Mouse (Mus musculus): ENCODE measurements at regions not wholly inside any gene's neighbourhood (a gene's known extent, or its start where the extent isn't known, plus 50 kb on each side); places are given as distances from the start of the nearest gene placed in this dataset.

GRCm38 (mm10) chr16:55039777-55040176, 258.0 kb downstream of the Zpld1 start:
- Histone ChIP-seq H3K4me1 (ENCODE audit: control insufficient read depth in 1 of 2, insufficient read depth in 2 of 2, low read length in 2 of 2) (no peaks in the 10 kb centered on the region; a peak in 1 of 4 replicates), H3K9me3 (replicated peaks; ENCODE audit: insufficient read depth, low read length) (no peaks in the 10 kb centered on the region), H3K27me3 (ENCODE audit: control insufficient read depth in 1 of 2, insufficient read depth in 2 of 2, low read length in 2 of 2) (no peaks in the 10 kb centered on the region), H3K36me3 (ENCODE audit: control insufficient read depth in 1 of 2, insufficient read depth in 2 of 2, low read length in 2 of 2) (no peaks in the 10 kb centered on the region), H3K4me3 (ENCODE audit: control insufficient read depth in 1 of 2, insufficient read depth in 1 of 2, low read depth in 2 of 2, low read length in 2 of 2) (no peak overlapping the region), H3K27ac (ENCODE audit: control insufficient read depth, low read depth, low read length) (no peak overlapping the region), H3K9ac (ENCODE audit: control insufficient read depth, low read depth, low read length, poor library complexity, severe bottlenecking) (no peak overlapping the region), H3K79me2 (ENCODE audit: control insufficient read depth, insufficient read depth, low read length, poor library complexity) (no peaks in the 10 kb centered on the region)
- TF ChIP-seq TCF12 (IDR thresholded peaks at IDR 0.05; ENCODE audit: low read depth, low read length) (no peak), TBP (IDR thresholded peaks at IDR 0.05; ENCODE audit: low read depth, low read length) (no peak), NELFE (IDR thresholded peaks at IDR 0.05; ENCODE audit: low read depth, low read length) (no peak), MAX (IDR thresholded peaks at IDR 0.05; ENCODE audit: low read length) (no peak), TAL1 (IDR thresholded peaks at IDR 0.05; ENCODE audit: low read length) (no peak), ELF1 (IDR thresholded peaks at IDR 0.05; ENCODE audit: low read depth, low read length) (no peak), MAZ (IDR thresholded peaks at IDR 0.05; ENCODE audit: low read depth, low read length) (no peak), CTCF (IDR thresholded peaks at IDR 0.05 in 2 of 3, conservative IDR thresholded peaks at IDR 0.05 in 1 of 3; ENCODE audit: control insufficient read depth in 1 of 3, insufficient read depth in 1 of 3, low read depth in 2 of 3, low read length in 3 of 3, poor library complexity in 1 of 3, severe bottlenecking in 1 of 3) (no peak), E2F4 (IDR thresholded peaks at IDR 0.05; ENCODE audit: borderline replicate concordance, low read depth, low read length) (no peak), POLR2AphosphoS5 (IDR thresholded peaks at IDR 0.05; ENCODE audit: borderline replicate concordance, low read depth, low read length) (no peak), POLR2AphosphoS2 (IDR thresholded peaks at IDR 0.05; ENCODE audit: low read length) (no peak), POLR2A (IDR thresholded peaks at IDR 0.05; ENCODE audit: control insufficient read depth in 1 of 2, insufficient read depth in 1 of 2, low read depth in 1 of 2, low read length in 2 of 2, poor library complexity in 1 of 2) (no peak), MYC (IDR thresholded peaks at IDR 0.05; ENCODE audit: low read depth, low read length) (no peak), NRF1 (IDR thresholded peaks at IDR 0.05; ENCODE audit: insufficient read depth, low read depth, low read length, poor library complexity, severe bottlenecking) (no peak), UBTF (IDR thresholded peaks at IDR 0.05; ENCODE audit: borderline replicate concordance, insufficient read depth, low read depth, low read length) (no peak), CHD1 (IDR thresholded peaks at IDR 0.05; ENCODE audit: low read depth, low read length) (no peak), JUND (IDR thresholded peaks at IDR 0.05; ENCODE audit: low read depth, low read length) (no peak)
- no peak for DNase-seq (ENCODE audit: low read depth, low spot score)

GRCm38 (mm10) chr16:55001661-55002289, 296.0 kb downstream of the Zpld1 start:
- Histone ChIP-seq H3K27me3 (ENCODE audit: control insufficient read depth in 1 of 2, insufficient read depth in 2 of 2, low read length in 2 of 2) (no peaks in the 10 kb centered on the region), H3K4me1 (ENCODE audit: control insufficient read depth in 1 of 2, insufficient read depth in 2 of 2, low read length in 2 of 2) (no peaks in the 10 kb centered on the region), H3K79me2 (ENCODE audit: control insufficient read depth, insufficient read depth, low read length, poor library complexity) (no peaks in the 10 kb centered on the region), H3K9me3 (replicated peaks; ENCODE audit: insufficient read depth, low read length) (no peaks in the 10 kb centered on the region), H3K4me3 (ENCODE audit: control insufficient read depth in 1 of 2, insufficient read depth in 1 of 2, low read depth in 2 of 2, low read length in 2 of 2) (no peak overlapping the region), H3K9ac (ENCODE audit: control insufficient read depth, low read depth, low read length, poor library complexity, severe bottlenecking) (no peak overlapping the region), H3K27ac (ENCODE audit: control insufficient read depth, low read depth, low read length) (no peak overlapping the region), H3K36me3 (ENCODE audit: control insufficient read depth in 1 of 2, insufficient read depth in 2 of 2, low read length in 2 of 2) (no peaks in the 10 kb centered on the region)
- TF ChIP-seq NRF1 (IDR thresholded peaks at IDR 0.05; ENCODE audit: insufficient read depth, low read depth, low read length, poor library complexity, severe bottlenecking) (no peak), POLR2A (IDR thresholded peaks at IDR 0.05; ENCODE audit: control insufficient read depth in 1 of 2, insufficient read depth in 1 of 2, low read depth in 1 of 2, low read length in 2 of 2, poor library complexity in 1 of 2) (no peak), USF1 (IDR thresholded peaks at IDR 0.05; ENCODE audit: low read depth, low read length) (no peak), MAZ (IDR thresholded peaks at IDR 0.05; ENCODE audit: low read depth, low read length) (no peak), CTCF (IDR thresholded peaks at IDR 0.05 in 2 of 3, conservative IDR thresholded peaks at IDR 0.05 in 1 of 3; ENCODE audit: control insufficient read depth in 1 of 3, insufficient read depth in 1 of 3, low read depth in 2 of 3, low read length in 3 of 3, poor library complexity in 1 of 3, severe bottlenecking in 1 of 3) (no peak), ZMIZ1 (IDR thresholded peaks at IDR 0.05; ENCODE audit: low read depth, low read length) (no peak), NELFE (IDR thresholded peaks at IDR 0.05; ENCODE audit: low read depth, low read length) (no peak), POLR2AphosphoS5 (IDR thresholded peaks at IDR 0.05; ENCODE audit: borderline replicate concordance, low read depth, low read length) (no peak), GABPA (IDR thresholded peaks at IDR 0.05; ENCODE audit: low read depth, low read length) (no peak), CHD1 (IDR thresholded peaks at IDR 0.05; ENCODE audit: low read depth, low read length) (no peak), POLR2AphosphoS2 (IDR thresholded peaks at IDR 0.05; ENCODE audit: low read length) (no peak), EP300 (IDR thresholded peaks at IDR 0.05; ENCODE audit: low read depth in 1 of 2, low read length in 2 of 2) (no peak), MYC (IDR thresholded peaks at IDR 0.05; ENCODE audit: low read depth, low read length) (no peak), MAX (IDR thresholded peaks at IDR 0.05; ENCODE audit: low read length) (no peak)
- no peak for DNase-seq (ENCODE audit: low read depth, low spot score)

Data from MEL (cell line).